Mouse (Mus musculus) splenic B cell, adult 2 months (primary cell): ENCODE data around the gene Tspan5.

Source experiments
- DNase-seq: peaks from one replicate; pipeline ENCODE4 v3.0.0-alpha.2; 2011; ENCODE audit warnings: low read depth, low spot score
- H3K27me3 ChIP-seq: 2 replicates; pipeline ENCODE4 v1.6.1; 2012; ENCODE audit warnings: mild to moderate bottlenecking, low read length, moderate library complexity, mixed read lengths; ENCODE audit not compliant: control insufficient read depth, poor library complexity, insufficient read depth, severe bottlenecking
- H3K36me3 ChIP-seq: 2 replicates; pipeline ENCODE4 v1.6.1; 2012; ENCODE audit warnings: mild to moderate bottlenecking, low read length, moderate library complexity, mixed read lengths; ENCODE audit not compliant: control insufficient read depth, poor library complexity, insufficient read depth, severe bottlenecking

Gene Tspan5

GRCm38 (mm10) chr3:138741649-138742565 lies at the start of gene Tspan5:
Gene Tspan5 (plus strand): TSS chr3:138742195.
- Histone ChIP-seq H3K27me3 (no peaks in the 10 kb centered on the region), H3K36me3 (no peaks in the 10 kb centered on the region)
- peak; percentile 71 for DNase-seq

DNA sequence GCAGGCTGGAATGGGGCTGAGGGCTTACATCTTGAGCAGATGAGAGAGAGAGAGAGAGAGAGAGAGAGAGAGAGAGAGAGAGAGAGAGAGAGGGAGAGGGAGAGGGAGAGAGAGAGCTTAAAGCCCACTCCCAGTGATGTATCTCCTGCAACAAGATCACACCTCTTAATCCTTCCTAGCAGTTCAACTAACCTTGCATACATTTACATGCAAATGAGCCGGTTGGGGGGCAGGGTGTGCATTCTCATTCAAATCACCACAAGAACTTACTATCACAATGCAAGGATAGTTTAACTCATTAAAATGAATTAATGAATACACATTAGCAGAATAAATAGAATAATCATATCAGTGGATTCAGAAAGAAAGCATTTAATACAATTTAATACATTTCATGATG lies 49.7 kb upstream of the Tspan5 start:
- Histone ChIP-seq H3K36me3 (no peaks in the 10 kb centered on the region), H3K27me3 (no peaks in the 10 kb centered on the region)
- DNase-seq = no peak

DNA sequence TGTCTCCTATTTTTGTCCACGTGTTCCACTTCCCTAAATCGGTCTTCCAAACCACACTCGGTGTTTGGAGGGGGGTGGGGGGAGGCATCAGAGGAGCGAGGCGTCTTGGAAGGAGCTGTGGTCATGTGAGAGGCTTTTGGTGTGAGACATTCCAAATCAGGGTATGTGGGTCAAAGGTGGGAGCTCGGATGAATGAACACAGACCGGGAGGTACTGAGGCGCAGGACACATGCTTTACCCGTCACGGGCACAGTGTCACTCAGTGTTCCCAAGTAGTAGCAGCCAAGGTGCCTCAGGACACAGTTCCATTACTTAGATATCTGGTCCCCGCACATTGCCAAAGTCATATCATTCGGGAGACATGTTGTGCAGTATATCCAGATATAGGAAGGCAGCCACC lies 38.6 kb upstream of the Tspan5 start:
- DNase-seq = no peak
- no peaks in the 10 kb centered on the region for H3K36me3 ChIP-seq
- no peaks in the 10 kb centered on the region for H3K27me3 ChIP-seq

DNA sequence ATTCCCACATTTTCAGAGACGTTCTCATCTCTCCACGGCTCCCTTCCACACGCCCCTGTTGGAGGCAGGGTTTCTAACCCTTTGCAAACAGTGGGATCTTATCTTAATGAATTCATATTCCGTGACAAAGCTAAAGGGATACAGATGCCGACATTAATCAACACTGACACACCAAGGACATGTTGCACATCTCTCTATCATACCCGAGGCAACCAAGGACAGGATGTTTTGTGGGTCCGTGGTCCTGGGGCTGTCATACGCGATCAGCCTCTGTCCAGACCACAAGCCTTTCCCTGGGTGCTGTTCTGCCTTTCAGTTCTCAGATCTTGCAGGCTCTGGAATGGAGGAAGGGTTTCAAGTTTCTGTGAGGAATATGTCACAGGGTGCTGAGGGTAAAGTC lies 37.5 kb upstream of the Tspan5 start:
- DNase-seq = no peak

DNA sequence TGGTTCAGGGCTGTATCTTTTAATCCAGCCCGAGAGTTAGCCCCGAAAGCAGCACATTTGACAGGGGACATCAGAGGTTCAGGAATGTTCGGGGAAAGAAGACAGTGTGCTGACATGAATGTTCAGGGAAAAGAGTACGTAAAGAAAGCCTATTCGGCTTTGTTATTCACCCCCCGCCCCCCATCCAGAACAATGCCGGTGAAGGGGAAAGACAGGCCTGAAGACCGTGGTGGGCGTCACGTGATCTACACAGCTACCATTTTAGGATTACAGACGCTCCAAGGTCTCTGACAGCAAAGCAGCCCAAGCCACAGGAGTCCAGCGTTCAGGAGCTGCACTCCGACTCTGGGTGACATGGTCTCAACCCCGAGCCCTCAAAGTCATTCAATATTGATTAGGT lies 36.1 kb upstream of the Tspan5 start:
- no peaks in the 10 kb centered on the region for H3K27me3 ChIP-seq
- H3K36me3 ChIP-seq = no peaks in the 10 kb centered on the region
- DNase-seq = no peak

More for the DNA sequence above, 37.5 kb upstream of the Tspan5 start:
- Histone ChIP-seq H3K36me3 (no peaks in the 10 kb centered on the region), H3K27me3 (no peaks in the 10 kb centered on the region)

DNA sequence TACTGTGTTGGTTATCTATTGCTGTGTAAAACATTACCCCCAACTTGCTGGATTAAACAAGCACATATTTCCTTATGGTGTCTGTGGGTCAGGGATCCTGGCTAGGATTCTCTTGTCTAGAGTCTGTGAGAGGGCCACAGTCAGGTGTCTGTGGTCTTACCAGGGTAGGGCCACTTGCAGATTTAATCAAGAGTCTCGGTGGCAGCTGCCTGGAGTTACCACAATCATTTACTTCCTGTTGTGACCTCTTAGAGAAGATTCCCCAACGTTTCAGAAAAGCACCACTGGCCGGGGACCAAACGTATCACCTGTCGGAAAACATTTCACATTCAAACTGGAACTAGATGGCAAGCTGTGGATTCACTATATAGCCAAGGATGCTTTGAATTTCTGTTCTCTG lies 32.8 kb upstream of the Tspan5 start:
- DNase-seq = no peak
- Histone ChIP-seq H3K27me3 (no peaks in the 10 kb centered on the region), H3K36me3 (no peaks in the 10 kb centered on the region)

DNA sequence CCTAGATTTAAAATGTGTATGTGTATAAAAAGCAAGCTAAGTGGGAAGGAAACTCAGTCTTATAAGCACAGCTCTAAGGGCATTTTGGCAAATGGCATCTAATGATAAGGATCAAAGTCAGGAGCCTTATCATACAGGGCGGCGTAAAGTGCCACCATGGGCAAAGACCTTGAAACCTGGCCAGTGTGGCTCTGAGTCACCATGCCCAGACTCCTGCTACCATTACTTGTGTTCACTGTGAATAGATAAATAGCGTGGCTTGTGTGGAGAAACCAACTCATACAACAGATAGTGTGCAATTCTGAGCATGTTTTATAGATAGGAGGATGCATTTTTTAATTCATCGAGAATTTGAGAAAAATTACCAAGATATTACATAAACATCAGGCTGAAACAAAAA lies 30.0 kb upstream of the Tspan5 start:
- no peaks in the 10 kb centered on the region for H3K27me3 ChIP-seq
- no peak for DNase-seq
- no peaks in the 10 kb centered on the region for H3K36me3 ChIP-seq

DNA sequence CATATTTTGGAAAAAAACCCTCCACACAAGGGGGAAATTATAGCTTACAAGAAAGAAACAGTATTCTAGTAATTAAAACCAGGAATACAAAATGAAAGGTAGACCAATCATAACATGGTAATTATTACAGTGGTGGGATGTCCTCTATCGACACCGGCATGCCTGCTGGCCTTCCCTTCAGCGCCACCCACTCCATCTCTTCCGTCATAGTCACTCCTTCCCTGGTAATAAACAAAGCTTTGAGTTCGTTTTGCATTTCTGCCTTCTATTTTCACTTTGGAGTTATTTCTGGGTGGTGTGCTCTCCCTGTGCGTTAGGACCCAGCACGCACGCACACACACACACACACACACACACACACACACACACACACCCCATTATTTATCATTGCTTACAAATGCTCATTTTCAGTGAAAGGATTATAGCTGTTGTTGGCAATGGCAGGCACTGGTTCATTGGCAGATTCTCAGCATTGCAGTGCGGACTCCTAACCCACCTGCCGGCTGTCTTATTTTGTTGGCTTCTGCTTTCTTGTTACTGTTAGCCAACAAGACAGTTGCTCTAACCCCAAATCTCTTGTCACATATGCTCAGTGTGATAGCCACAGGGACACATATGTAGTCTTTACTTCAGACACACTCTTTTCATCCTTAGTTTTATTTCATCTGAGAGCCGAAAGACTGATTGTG lies 29.4 kb upstream of the Tspan5 start:
- no peaks in the 10 kb centered on the region for H3K36me3 ChIP-seq
- no peaks in the 10 kb centered on the region for H3K27me3 ChIP-seq
- no peak for DNase-seq

DNA sequence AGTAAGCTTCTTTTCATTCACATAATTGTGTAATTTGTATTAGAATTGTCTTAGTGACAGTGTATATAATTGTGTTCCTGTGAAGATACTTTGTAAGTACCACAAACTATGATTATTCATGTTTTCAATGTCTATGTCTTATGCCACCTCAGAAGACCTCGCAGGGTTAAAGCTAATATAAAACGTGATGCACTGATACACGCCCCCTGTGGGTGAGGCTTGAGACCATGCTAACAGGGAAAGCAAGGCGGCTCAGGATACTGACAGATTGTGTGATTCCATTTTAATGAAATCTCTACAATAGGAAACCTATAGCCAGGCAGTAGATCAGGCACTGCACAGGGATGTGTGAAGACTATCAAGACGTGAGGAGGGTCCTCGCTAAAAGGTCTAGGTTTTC lies 28.9 kb upstream of the Tspan5 start:
- no peak for DNase-seq
- no peaks in the 10 kb centered on the region for H3K27me3 ChIP-seq
- H3K36me3 ChIP-seq = no peaks in the 10 kb centered on the region

GRCm38 (mm10) chr3:138714788-138715187 lies 27.2 kb upstream of the Tspan5 start:
- H3K27me3 ChIP-seq = no peaks in the 10 kb centered on the region
- H3K36me3 ChIP-seq = no peaks in the 10 kb centered on the region
- no peak for DNase-seq

GRCm38 (mm10) chr3:138715212-138715611 lies 26.8 kb upstream of the Tspan5 start:
- DNase-seq = no peak
- Histone ChIP-seq H3K36me3 (no peaks in the 10 kb centered on the region), H3K27me3 (no peaks in the 10 kb centered on the region)

DNA sequence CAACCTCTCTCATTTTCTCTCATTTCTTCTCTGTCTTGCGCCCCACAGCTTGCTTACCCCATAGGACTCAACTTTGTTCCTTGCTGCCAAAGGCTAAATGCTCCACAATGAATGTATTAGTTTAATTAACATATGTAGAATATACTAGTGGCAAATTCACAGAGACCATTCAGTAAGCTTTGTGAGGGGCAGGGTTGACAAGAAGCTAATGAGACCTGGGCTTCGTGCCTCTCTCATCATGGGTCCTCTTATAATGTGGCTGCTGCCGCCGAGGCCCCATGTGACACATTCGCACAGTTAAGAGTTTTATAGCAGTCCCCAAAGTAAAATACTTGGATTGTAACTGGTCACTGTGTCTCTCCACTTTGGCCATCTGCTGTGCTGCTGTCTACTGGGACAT lies 25.0 kb upstream of the Tspan5 start:
- no peaks in the 10 kb centered on the region for H3K36me3 ChIP-seq
- H3K27me3 ChIP-seq = no peaks in the 10 kb centered on the region

GRCm38 (mm10) chr3:138722152-138722551 lies 19.8 kb upstream of the Tspan5 start:
- no peaks in the 10 kb centered on the region for H3K36me3 ChIP-seq
- no peak for DNase-seq
- H3K27me3 ChIP-seq = no peaks in the 10 kb centered on the region

More for the DNA sequence above, 25.0 kb upstream of the Tspan5 start:
- no peak for DNase-seq

- no peaks in the 10 kb centered on the region for H3K36me3 ChIP-seq
- H3K27me3 ChIP-seq = no peaks in the 10 kb centered on the region
- no peak for DNase-seq
These were observed 14.4 kb upstream of the Tspan5 start for GRCm38 (mm10) chr3:138727571-138727970.

DNA sequence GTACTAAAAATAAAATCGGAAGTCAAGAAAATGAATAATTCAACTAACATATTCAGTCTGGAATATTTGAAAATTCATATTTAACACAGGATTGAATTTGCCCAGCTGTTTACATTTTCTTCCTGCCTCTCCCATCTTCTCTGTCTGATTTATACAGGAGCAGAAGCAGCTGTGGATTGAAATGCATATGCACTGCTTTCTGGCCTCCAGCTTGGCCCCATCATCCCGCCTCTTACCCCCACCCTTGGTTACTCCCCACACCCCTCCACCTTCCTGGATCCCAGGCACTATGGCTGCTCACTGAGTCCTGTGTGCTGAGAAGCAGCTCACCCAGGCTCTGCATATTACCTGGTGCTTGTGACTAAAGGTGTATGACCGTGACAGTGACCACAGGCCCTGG lies 13.2 kb upstream of the Tspan5 start:
- Histone ChIP-seq H3K27me3 (no peaks in the 10 kb centered on the region), H3K36me3 (no peaks in the 10 kb centered on the region)
- DNase-seq = no peak
